Mouse (Mus musculus): ENCODE data around the gene F10.
"Not testable (repeated sequence)": the region's sequence is repeated elsewhere in the genome, so short reads cannot be mapped to it uniquely, and the experiment has no call there.

Gene F10

GRCm38 (mm10) chr8:13063112-13063511 lies 26.0 kb downstream of the F10 start:
- no peak for DNase-seq

GRCm38 (mm10) chr8:13073255-13073654 lies 36.1 kb downstream of the F10 start:
- DNase-seq, result no peak

- DNase-seq, result no peak
These were observed 37.9 kb downstream of the F10 start for GRCm38 (mm10) chr8:13075044-13075443.

GRCm38 (mm10) chr8:13075579-13075978 lies 38.5 kb downstream of the F10 start:
- not testable (repeated sequence) for DNase-seq

- DNase-seq, result no peak
These were observed 40.4 kb downstream of the F10 start for GRCm38 (mm10) chr8:13077542-13077941.

- DNase-seq, result peak; percentile 97 to 98
These were observed 67.6 kb downstream of the F10 start for GRCm38 (mm10) chr8:13104691-13105086.

GRCm38 (mm10) chr8:13105087-13105881 lies 68.2 kb downstream of the F10 start, which contains the start of the genes Pcid2 and Cul4a:
TSS of gene Pcid2 (minus strand) at chr8:13105459.
TSS of gene Cul4a (plus strand) at chr8:13105621.
- peak; percentile 98 to 99 for DNase-seq

GRCm38 (mm10) chr8:13105908-13106551 lies 68.9 kb downstream of the F10 start:
- DNase-seq, result peak in 1 of 2 experiments; percentile 79

Measured in cerebellum, postnatal 14 days (tissue).